Mouse (Mus musculus) gastrocnemius, adult 2 months (tissue): ENCODE measurements around the gene 4931409K22Rik. TPM values are rescaled to one million over a fixed set of nuclear protein-coding genes. Genes with fewer than 3 reads are reported as not detected.
"Not testable (repeated sequence)": the region's sequence is repeated elsewhere in the genome, so short reads cannot be mapped to it uniquely, and the experiment has no call there.

Experiments
- DNase-seq: peaks from one replicate; pipeline ENCODE4 v3.0.0; 2022
- H3K27ac ChIP-seq: fragments of 200-600 bp; 2 replicates; pipeline ENCODE4 v1.8.1; 2022; ENCODE audit warnings: mild to moderate bottlenecking
- H3K4me3 ChIP-seq: fragments of 200-600 bp; 2 replicates; pipeline ENCODE4 v1.8.1; 2022; ENCODE audit warnings: mild to moderate bottlenecking, moderate library complexity
- CTCF ChIP-seq: fragments of 200-600 bp; IDR thresholded peaks from 2 replicates; pipeline ENCODE4 v1.8.1; 2022; ENCODE audit warnings: antibody characterized with exemption, mild to moderate bottlenecking, moderate library complexity
- intact Hi-C: fragments of 180-260 bp; cut with DNase I; formaldehyde crosslinking; loops from one replicate; pipeline ENCODE4 v1.15.1; 2025
- total RNA-seq, 2 experiments: library from RNA; stranded (reverse); gene quantifications; 2 replicates each; pipeline ENCODE4 v1.2.3; 2021

4931409K22Rik gene
- total RNA-seq, 2 experiments from 2014 or later, result not detected

DNA sequence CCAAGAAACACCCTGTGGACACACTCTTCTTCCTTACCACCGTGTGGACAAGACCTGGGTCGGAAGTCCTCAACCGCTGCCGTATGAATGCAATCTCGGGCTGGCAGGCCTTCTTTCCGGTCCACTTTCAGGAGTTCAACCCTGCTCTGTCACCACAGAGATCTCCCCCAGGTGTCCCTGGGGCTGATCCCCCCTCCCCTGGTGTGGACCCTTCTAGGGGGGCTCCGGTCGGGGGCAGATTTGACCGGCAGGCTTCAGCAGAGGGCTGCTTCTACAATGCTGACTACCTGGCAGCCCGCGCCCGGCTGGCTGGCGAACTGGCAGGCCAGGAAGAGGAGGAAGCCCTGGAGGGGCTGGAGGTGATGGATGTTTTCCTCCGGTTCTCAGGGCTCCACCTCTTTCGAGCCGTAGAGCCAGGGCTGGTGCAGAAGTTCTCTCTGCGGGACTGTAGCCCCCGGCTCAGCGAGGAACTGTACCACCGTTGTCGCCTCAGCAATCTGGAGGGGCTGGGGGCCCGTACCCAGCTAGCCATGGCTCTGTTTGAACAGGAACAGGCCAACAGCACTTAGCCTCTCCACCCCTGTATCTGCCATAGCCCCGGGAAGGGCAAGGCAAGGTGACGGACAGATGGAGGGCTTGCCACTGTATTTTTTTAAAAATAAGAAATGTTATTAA, 35.3 kb upstream of the 4931409K22Rik start:
- no peak for DNase-seq
- no peak for TF ChIP-seq CTCF
- intact Hi-C loops, result no loop called here
- peak overlapping the region; percentile 59 for H3K4me3 ChIP-seq
- peak overlapping the region; percentile 83 for H3K27ac ChIP-seq

GRCm38 (mm10) chr5:24591268-24591721, 34.7 kb upstream of the 4931409K22Rik start:
- intact Hi-C loops, result no loop called here
- Histone ChIP-seq H3K27ac (peak overlapping the region; percentile 83), H3K4me3 (peak overlapping the region; percentile 59)
- DNase-seq, result peak; percentile 75
- no peak for TF ChIP-seq CTCF

- Histone ChIP-seq H3K4me3 (no peak overlapping the region), H3K27ac (peak overlapping the region; percentile 46; the same call in 1 of the 2 replicates)
- no peak for DNase-seq
- intact Hi-C loops, result no loop called here
- TF ChIP-seq CTCF, result no peak
Measured at GRCm38 (mm10) chr5:24589511-24590500, 33.2 kb upstream of the 4931409K22Rik start.

DNA sequence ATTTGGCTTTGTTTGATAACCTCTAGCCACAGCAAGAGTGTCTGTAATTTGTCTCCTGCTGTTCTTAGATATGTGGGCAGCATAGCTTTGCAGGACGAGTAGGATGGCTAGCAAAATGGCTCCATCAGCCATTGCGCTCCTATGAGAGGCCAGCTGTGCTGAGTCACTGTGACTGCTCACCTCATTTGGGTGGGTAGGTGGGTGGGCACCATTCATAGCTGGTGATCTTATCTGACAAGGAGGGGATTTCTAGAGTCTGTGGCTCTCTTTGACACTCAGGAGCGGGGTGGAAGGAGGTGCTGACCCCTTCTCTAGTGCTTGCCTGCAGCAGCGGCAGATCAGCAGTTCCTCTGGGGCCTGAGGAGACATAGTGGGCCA, 30.6 kb upstream of the 4931409K22Rik start:
- intact Hi-C loops, result no loop called here
- H3K27ac ChIP-seq, result peak overlapping the region; percentile 91
- H3K4me3 ChIP-seq, result peak overlapping the region; percentile 88
- no peak for TF ChIP-seq CTCF
- peak; percentile 28 for DNase-seq

DNA sequence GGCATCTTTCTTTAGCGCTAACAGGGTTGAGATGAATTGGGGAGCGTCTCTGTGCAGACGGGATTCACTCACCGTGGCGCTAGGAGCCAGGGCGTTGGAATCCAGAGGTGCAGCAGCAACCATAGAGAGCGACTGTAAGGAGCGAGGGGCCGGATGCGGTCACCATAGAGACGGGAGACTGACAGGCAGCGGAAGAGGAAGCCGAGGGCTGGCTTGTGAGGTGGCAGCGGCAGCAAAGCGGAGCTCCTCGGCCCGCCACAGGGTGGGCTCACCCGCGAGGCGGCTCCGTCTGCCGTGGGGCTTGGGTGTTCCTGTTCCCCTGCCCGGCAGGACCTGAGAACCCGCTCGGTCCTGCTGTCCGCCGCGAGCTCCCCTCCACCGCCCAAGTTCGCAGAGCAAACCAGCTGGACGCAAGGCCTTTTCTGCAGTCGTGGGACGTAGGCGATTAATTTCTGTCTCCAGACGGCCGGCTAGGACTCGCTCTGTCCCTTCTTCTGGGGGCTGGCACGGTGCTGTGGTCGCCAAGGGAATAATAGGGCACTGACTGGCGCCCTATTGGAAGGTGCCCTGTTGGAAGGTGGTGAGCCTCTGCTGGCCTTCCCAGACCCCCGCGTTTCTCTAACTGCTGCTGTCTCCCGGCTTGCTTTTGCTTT, 30.1 kb upstream of the 4931409K22Rik start, which contains the start of gene Chpf2:
Chpf2 (plus strand) TSS at position 195 of the 653 bp plus-strand sequence.
- Histone ChIP-seq H3K4me3 (peak within 1 kb of the TSS; percentile 88), H3K27ac (peak within 1 kb of the TSS; percentile 91)
- peak; percentile 87 for DNase-seq
- intact Hi-C loops, result no loop called here
- no peak; the same call in 1 of the 2 replicates for TF ChIP-seq CTCF

DNA sequence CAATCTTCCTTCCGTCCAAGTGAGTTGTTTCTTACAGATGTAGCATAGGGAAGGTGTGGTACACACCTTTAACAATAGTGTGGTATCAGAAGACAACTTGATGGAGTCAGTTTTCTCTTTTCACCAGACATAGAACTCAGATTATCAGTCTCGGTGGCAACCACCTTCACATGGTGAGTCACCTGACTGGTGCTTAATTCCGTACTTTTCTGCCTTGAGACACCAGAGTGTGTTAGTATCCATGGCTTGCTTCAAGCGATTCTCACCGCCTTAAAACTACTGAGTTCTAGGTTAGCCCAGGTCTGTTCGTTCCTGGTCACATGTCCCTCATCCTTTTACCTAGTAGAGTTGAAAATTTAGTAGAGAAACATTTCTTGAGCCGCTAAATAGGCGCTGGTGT, 29.5 kb upstream of the 4931409K22Rik start:
- TF ChIP-seq CTCF, result no peak
- H3K27ac ChIP-seq, result peak overlapping the region; percentile 91
- DNase-seq, result no peak
- H3K4me3 ChIP-seq, result peak overlapping the region; percentile 88
- intact Hi-C loops, result no loop called here

DNA sequence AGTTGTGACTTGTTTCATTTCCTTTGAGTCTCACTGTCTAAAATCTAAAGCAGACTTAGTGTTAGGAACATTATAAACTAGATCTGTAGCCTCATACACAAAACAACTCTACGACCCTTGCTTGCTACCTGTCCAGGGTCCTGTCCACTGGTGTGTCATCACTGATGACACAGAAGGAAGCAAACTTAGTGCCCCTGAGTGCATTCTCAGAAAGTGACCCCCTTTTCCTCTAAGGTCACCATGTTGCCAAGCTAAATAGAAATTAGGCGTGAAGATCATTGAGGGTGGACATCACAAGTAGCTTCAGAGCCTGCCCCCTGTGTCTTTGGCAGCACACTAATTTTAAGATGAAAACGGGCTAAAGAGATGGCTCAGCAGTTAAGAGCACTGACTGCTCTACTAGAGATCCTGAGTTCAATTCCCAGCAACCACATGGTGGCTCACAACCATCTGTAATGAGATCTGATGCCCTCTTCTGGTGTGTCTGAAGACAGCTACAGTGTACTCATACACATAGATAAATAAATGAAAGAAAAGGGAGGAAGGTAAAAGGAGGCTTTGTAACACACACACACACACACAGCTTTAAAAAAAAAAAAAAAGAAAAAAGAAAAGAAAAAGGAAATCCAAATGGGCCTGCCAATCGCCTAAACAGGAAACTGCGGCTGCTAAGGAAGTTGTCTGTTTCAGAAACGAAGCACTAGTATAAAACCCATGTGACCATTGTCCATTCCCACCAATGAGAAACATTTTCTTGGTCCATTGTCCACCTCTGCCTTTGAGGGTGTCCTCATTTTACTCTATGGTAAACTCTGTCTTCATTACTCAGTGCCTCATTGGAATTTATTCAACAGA, 21.7 kb upstream of the 4931409K22Rik start:
- no peak for DNase-seq
- Histone ChIP-seq H3K27ac (peak overlapping the region; percentile 97), H3K4me3 (peak overlapping the region; percentile 93)
- intact Hi-C loops, result no loop called here
- no peak for TF ChIP-seq CTCF

- intact Hi-C loops, result loop anchor here (2.0 kb wide), 2 partner anchors 19 to 37 kb away; partner anchors contain the start of gene Asb10
- no peak for TF ChIP-seq CTCF
- DNase-seq, result peak; percentile 100
- Histone ChIP-seq H3K4me3 (peak within 1 kb of the TSS; percentile 93), H3K27ac (peak within 1 kb of the TSS; percentile 97)
Measured at GRCm38 (mm10) chr5:24577183-24577929, 20.7 kb upstream of the 4931409K22Rik start, which contains the start of gene Abcf2. TSS of gene Abcf2 (minus strand) at chr5:24577467.

- H3K27ac ChIP-seq, result peak overlapping the region; percentile 97
- peak; percentile 79 for DNase-seq
- no peak for TF ChIP-seq CTCF
- peak overlapping the region; percentile 93 for H3K4me3 ChIP-seq
- intact Hi-C loops, result loop anchor here (2.0 kb wide), 2 partner anchors 20 to 36 kb away; partner anchors contain the start of gene Asb10
Measured at GRCm38 (mm10) chr5:24576801-24577182, 20.2 kb upstream of the 4931409K22Rik start.

DNA sequence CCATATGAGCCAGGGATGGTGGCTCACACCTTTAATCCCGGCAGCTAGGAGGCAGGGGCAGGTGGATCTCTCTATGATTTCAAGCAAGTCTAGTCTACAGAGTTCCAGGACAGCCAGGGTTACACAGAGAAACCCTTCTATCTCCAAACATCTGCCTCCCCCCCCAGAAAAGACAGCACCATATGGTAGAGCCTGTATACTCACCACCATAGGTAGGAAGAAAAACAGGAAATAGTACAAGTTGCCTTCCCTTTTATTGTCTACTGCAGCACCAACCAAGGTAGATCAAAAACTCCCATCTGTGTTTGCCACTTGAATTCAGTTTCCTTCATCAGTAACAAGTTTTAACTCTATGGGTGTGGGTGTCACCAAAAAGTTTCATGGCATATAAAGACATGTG, 19.3 kb upstream of the 4931409K22Rik start:
- no peak for DNase-seq
- Histone ChIP-seq H3K27ac (no peak overlapping the region), H3K4me3 (peak overlapping the region; percentile 93)
- intact Hi-C loops, result loop anchor here (2.0 kb wide), 2 partner anchors 21 to 35 kb away; partner anchors contain the start of gene Asb10
- TF ChIP-seq CTCF, result no peak

- DNase-seq, intact Hi-C loops, H3K27ac ChIP-seq, H3K4me3 ChIP-seq: not testable (repeated sequence)
Measured at GRCm38 (mm10) chr5:24555335-24555734, 1.3 kb downstream of the 4931409K22Rik start.
